Mouse (Mus musculus) liver, adult (tissue): Measurements from ENCODE around the gene Anxa9.

Experiments
- GATA4 ChIP-seq: IDR thresholded peaks from 2 replicates; pipeline ENCODE4 v1.6.1; 2014; ENCODE audit warnings: mild to moderate bottlenecking, low read length; ENCODE audit not compliant: insufficient replicate concordance

Anxa9 gene

DNA sequence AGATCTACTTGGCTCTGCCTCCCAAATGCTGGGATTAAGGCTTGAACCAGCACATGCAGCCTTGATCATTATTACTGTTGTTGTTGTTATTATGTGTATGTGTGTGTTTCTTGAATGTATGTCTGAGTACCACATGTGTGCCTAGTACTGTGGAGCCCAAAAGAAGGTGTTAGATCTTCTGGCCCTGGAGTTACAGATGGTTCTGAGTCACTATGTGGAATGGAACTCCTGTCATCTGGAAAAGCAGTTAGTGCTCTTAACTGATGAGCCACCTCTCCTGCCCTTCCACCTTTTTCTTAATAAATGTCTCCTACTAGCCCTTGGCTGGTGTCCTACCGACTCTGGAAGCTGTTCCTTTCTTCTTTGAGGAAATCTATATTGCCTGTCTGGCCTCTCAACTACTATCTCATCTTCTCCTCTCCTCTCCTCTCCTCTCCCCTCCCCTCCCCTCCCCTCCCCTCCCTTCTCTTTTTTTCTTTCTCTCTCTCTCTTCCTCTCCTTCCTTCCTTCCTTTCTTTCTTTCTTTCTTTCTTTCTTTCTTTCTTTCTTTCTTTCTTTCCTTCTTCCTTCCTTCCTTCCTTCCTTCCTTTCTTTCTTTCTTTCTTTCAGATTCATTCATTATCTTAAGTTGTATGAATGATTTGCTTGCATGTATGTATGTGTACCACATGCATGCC, 59.2 kb downstream of the Anxa9 start:
- no peak for TF ChIP-seq GATA4

DNA sequence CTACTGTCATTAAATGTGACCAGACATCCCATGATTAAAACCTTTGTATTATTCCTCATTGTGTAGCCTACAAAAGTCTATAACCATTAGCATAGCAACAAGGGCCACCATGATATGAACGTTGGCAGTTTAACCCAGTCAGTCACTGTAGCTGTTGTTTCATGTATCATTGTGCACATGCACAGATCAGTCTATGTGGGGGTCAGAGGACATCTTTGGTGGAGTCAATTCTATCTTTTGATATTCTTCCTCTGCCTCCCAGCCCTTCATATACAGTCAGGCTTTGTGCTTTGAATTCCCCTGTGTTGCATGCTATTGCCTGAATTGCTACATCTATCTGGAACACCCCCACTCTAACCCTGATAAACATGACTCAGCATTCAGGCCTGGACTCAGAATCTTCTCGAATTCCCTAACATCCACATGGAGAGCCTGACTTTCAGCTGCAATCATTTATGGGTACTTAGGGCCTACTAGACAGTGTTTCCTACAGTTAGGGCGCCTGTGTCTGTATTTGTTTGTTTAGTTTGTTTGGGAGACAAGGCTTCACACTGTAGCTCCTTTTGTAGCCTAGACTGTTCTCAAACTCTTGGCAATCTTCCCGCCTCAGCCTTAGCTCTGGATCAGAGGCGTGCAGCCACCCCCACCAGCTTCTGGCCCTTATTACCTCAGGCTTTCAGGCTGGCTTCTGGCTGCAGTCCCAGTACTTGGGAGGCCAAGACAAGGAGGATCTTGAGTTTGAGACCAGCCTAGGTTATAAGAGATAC, 60.3 kb downstream of the Anxa9 start:
- TF ChIP-seq GATA4 = no peak
